Mouse (Mus musculus): ENCODE results near the gene Arpp19.

Gene Arpp19

GRCm38 (mm10) chr9:75037451-75038356, at the start of gene Arpp19:
Gene Arpp19 (plus strand): TSS chr9:75037614.
- DNase-seq: peak; percentile 93

GRCm38 (mm10) chr9:74988893-74989460, 48.4 kb upstream of the Arpp19 start:
- DNase-seq: no peak

GRCm38 (mm10) chr9:74989990-74990389, 47.4 kb upstream of the Arpp19 start:
- DNase-seq: no peak

GRCm38 (mm10) chr9:74994611-74995257, 42.7 kb upstream of the Arpp19 start:
- DNase-seq: no peak

- no peak for DNase-seq
Measured at GRCm38 (mm10) chr9:74996349-74996748, 41.1 kb upstream of the Arpp19 start.

- DNase-seq: no peak
Measured at GRCm38 (mm10) chr9:74997976-74998375, 39.4 kb upstream of the Arpp19 start.

GRCm38 (mm10) chr9:75001006-75001405, 36.4 kb upstream of the Arpp19 start:
- DNase-seq: no peak

GRCm38 (mm10) chr9:75001611-75002204, 35.7 kb upstream of the Arpp19 start:
- peak; percentile 45 for DNase-seq

- DNase-seq: no peak
Measured at GRCm38 (mm10) chr9:75002262-75002661, 35.2 kb upstream of the Arpp19 start.

GRCm38 (mm10) chr9:75004203-75004602, 33.2 kb upstream of the Arpp19 start:
- DNase-seq: no peak

GRCm38 (mm10) chr9:75016591-75016990, 20.8 kb upstream of the Arpp19 start:
- DNase-seq: no peak

GRCm38 (mm10) chr9:75019181-75019580, 18.2 kb upstream of the Arpp19 start:
- DNase-seq: no peak

GRCm38 (mm10) chr9:75019592-75019991, 17.8 kb upstream of the Arpp19 start:
- DNase-seq: no peak

- DNase-seq: no peak
Measured at GRCm38 (mm10) chr9:75020561-75020960, 16.9 kb upstream of the Arpp19 start.

- DNase-seq: no peak
Measured at GRCm38 (mm10) chr9:75022546-75022945, 14.9 kb upstream of the Arpp19 start.

- DNase-seq: no peak
Measured at GRCm38 (mm10) chr9:75023150-75023894, 14.1 kb upstream of the Arpp19 start.

GRCm38 (mm10) chr9:75024089-75024488, 13.3 kb upstream of the Arpp19 start:
- peak; percentile 38 for DNase-seq

- DNase-seq: peak; percentile 19
Measured at GRCm38 (mm10) chr9:75025689-75026088, 11.7 kb upstream of the Arpp19 start.

GRCm38 (mm10) chr9:75032408-75032807, 5.0 kb upstream of the Arpp19 start:
- DNase-seq: no peak

GRCm38 (mm10) chr9:75033141-75033540, 4.3 kb upstream of the Arpp19 start:
- peak; percentile 42 for DNase-seq

GRCm38 (mm10) chr9:75034691-75035090, 2.7 kb upstream of the Arpp19 start:
- DNase-seq: no peak

GRCm38 (mm10) chr9:75035944-75036343, 1.5 kb upstream of the Arpp19 start:
- DNase-seq: no peak

- no peak for DNase-seq
Measured at GRCm38 (mm10) chr9:75038357-75038688, 909 bp downstream of the Arpp19 start.

Data from retina, postnatal 1 day (tissue).